Mouse (Mus musculus) liver, embryonic 15.5 days (tissue): Measurements from ENCODE around the gene Colgalt2. TPM values are rescaled to one million over a fixed set of nuclear protein-coding genes. Genes with fewer than 3 reads are reported as not detected.
"Not testable (repeated sequence)": the region's sequence is repeated elsewhere in the genome, so short reads cannot be mapped to it uniquely, and the experiment has no call there.

Experiments
- ATAC-seq: fragments of 200-750 bp; cut with Nextera tagmentation; 2 replicates; pipeline ENCODE4 v1.8.0; 2017; ENCODE audit warnings: moderate number of reproducible peaks, mild to moderate bottlenecking, moderate library complexity; ENCODE audit not compliant: insufficient read depth
- H3K27ac ChIP-seq: fragments of 300-500 bp; sonication (generic); replicated peaks from 2 replicates; pipeline ENCODE4 v1.5.1; 2015; ENCODE audit warnings: mild to moderate bottlenecking, inconsistent platforms
- H3K27me3 ChIP-seq: fragments of 300-500 bp; sonication (generic); 2 replicates; pipeline ENCODE4 v1.6.1; 2015; ENCODE audit warnings: mild to moderate bottlenecking, inconsistent platforms
- H3K36me3 ChIP-seq: fragments of 300-500 bp; sonication (generic); replicated peaks from 2 replicates; pipeline ENCODE4 v1.6.1; 2015; ENCODE audit warnings: moderate library complexity, mild to moderate bottlenecking, inconsistent platforms
- H3K4me1 ChIP-seq: fragments of 300-500 bp; sonication (generic); replicated peaks from 2 replicates; pipeline ENCODE4 v1.6.1; 2015; ENCODE audit warnings: inconsistent platforms
- H3K4me2 ChIP-seq: fragments of 300-500 bp; sonication (generic); 2 replicates; pipeline ENCODE4 v1.6.1; 2015; ENCODE audit warnings: moderate library complexity, mild to moderate bottlenecking, inconsistent platforms
- H3K4me3 ChIP-seq: fragments of 300-500 bp; sonication (generic); replicated peaks from 2 replicates; pipeline ENCODE4 v1.5.1; 2015; ENCODE audit warnings: mild to moderate bottlenecking, inconsistent platforms
- H3K9ac ChIP-seq: fragments of 300-500 bp; sonication (generic); 2 replicates; pipeline ENCODE4 v1.6.1; 2015; ENCODE audit warnings: moderate library complexity, mild to moderate bottlenecking, inconsistent platforms
- H3K9me3 ChIP-seq: fragments of 300-500 bp; sonication (generic); replicated peaks from 2 replicates; pipeline ENCODE4 v1.6.1; 2016; ENCODE audit warnings: inconsistent platforms
- WGBS: fragments of 180-500 bp; shearing (Covaris S2); methylation state at CpG from one replicate; pipeline ENCODE4 v1.1.7; 2015; ENCODE audit warnings: mixed read lengths; ENCODE audit not compliant: insufficient replicate concordance; 5-methylcytosine and 5-hydroxymethylcytosine counted together
- polyA plus RNA-seq: library from polyadenylated mRNA; unstranded; fragments of >200 nt; fragmentation: Nextera tagmentation; extraction: Ambion mirVana; gene quantifications from 2 replicates; pipeline ENCODE4 v1.2.1, GENCODE M21; 2015

The Colgalt2 gene
- polyA plus RNA-seq, 1 experiment from 2014 or later = 0.36 TPM

GRCm38 (mm10) chr1:152422295-152422694 is 22.7 kb downstream of the Colgalt2 start:
- no peaks in the 10 kb centered on the region for H3K27me3 ChIP-seq
- H3K9me3 ChIP-seq = no peaks in the 10 kb centered on the region
- no peak overlapping the region for H3K9ac ChIP-seq
- H3K36me3 ChIP-seq = no peaks in the 10 kb centered on the region
- WGBS = 41% methylated on average over 3 of the region's 3 CpGs
- no peak overlapping the region for H3K27ac ChIP-seq
- ATAC-seq = no peak
- no peak overlapping the region for H3K4me3 ChIP-seq
- H3K4me2 ChIP-seq = no peak overlapping the region
- no peaks in the 10 kb centered on the region for H3K4me1 ChIP-seq

GRCm38 (mm10) chr1:152423052-152423451 is 23.4 kb downstream of the Colgalt2 start:
- H3K27me3 ChIP-seq = no peaks in the 10 kb centered on the region
- H3K4me2 ChIP-seq = no peak overlapping the region
- H3K9ac ChIP-seq = no peak overlapping the region
- no peaks in the 10 kb centered on the region for H3K4me1 ChIP-seq
- no peak overlapping the region for H3K27ac ChIP-seq
- no peaks in the 10 kb centered on the region for H3K36me3 ChIP-seq
- no peaks in the 10 kb centered on the region for H3K9me3 ChIP-seq
- WGBS = 64% methylated on average over 3 of the region's 3 CpGs
- no peak for ATAC-seq
- no peak overlapping the region for H3K4me3 ChIP-seq

- Histone ChIP-seq H3K36me3 (no peaks in the 10 kb centered on the region), H3K4me1 (no peaks in the 10 kb centered on the region), H3K4me2 (no peak overlapping the region), H3K27ac (no peak overlapping the region), H3K9ac (no peak overlapping the region), H3K27me3 (no peaks in the 10 kb centered on the region), H3K9me3 (no peaks in the 10 kb centered on the region), H3K4me3 (no peak overlapping the region)
- WGBS = 41% methylated on average over 12 of the region's 12 CpGs
- ATAC-seq = no peak
These were observed 28.4 kb downstream of the Colgalt2 start for GRCm38 (mm10) chr1:152427912-152428581.

GRCm38 (mm10) chr1:152429805-152430204 is 30.2 kb downstream of the Colgalt2 start:
- Histone ChIP-seq H3K27me3 (no peaks in the 10 kb centered on the region), H3K36me3 (no peaks in the 10 kb centered on the region), H3K9me3 (no peaks in the 10 kb centered on the region), H3K4me2 (no peak overlapping the region), H3K27ac (no peak overlapping the region), H3K9ac (no peak overlapping the region), H3K4me3 (no peak overlapping the region), H3K4me1 (no peaks in the 10 kb centered on the region)
- ATAC-seq = no peak
- WGBS = 50% methylated on average over 7 of the region's 7 CpGs

GRCm38 (mm10) chr1:152434166-152434565 is 34.5 kb downstream of the Colgalt2 start:
- no peak overlapping the region for H3K4me2 ChIP-seq
- 53% methylated on average over 4 of the region's 4 CpGs for WGBS
- H3K4me1 ChIP-seq = no peaks in the 10 kb centered on the region
- H3K9me3 ChIP-seq = no peaks in the 10 kb centered on the region
- 0 out of 2 replicates have a peak, but pooled peaks have one; percentile 12 for ATAC-seq
- H3K9ac ChIP-seq = no peak overlapping the region
- no peaks in the 10 kb centered on the region for H3K27me3 ChIP-seq
- no peak overlapping the region for H3K4me3 ChIP-seq
- H3K36me3 ChIP-seq = no peaks in the 10 kb centered on the region
- H3K27ac ChIP-seq = no peak overlapping the region

GRCm38 (mm10) chr1:152437518-152437917 is 37.9 kb downstream of the Colgalt2 start:
- H3K4me3 ChIP-seq, ATAC-seq, H3K9me3 ChIP-seq, H3K27me3 ChIP-seq, H3K4me1 ChIP-seq, H3K9ac ChIP-seq, H3K27ac ChIP-seq, H3K4me2 ChIP-seq, H3K36me3 ChIP-seq: not testable (repeated sequence)
- 58% methylated on average over 17 of the region's 17 CpGs for WGBS

- 55% methylated on average over 4 of the region's 4 CpGs for WGBS
- no peak overlapping the region for H3K9ac ChIP-seq
- no peak overlapping the region for H3K4me2 ChIP-seq
- no peak overlapping the region for H3K27ac ChIP-seq
- no peaks in the 10 kb centered on the region for H3K4me1 ChIP-seq
- ATAC-seq = no peak
- H3K36me3 ChIP-seq = no peaks in the 10 kb centered on the region
- no peaks in the 10 kb centered on the region for H3K27me3 ChIP-seq
- no peak overlapping the region for H3K4me3 ChIP-seq
- no peaks in the 10 kb centered on the region for H3K9me3 ChIP-seq
These were observed 39.8 kb downstream of the Colgalt2 start for GRCm38 (mm10) chr1:152439408-152439807.

- WGBS = 71% methylated on average over 10 of the region's 10 CpGs
- Histone ChIP-seq H3K4me2 (no peak overlapping the region), H3K9ac (no peak overlapping the region), H3K4me1 (no peaks in the 10 kb centered on the region), H3K27me3 (no peaks in the 10 kb centered on the region), H3K9me3 (no peaks in the 10 kb centered on the region), H3K27ac (no peak overlapping the region), H3K4me3 (no peak overlapping the region), H3K36me3 (no peaks in the 10 kb centered on the region)
- no peak for ATAC-seq
These were observed 40.2 kb downstream of the Colgalt2 start for GRCm38 (mm10) chr1:152439874-152440273.

GRCm38 (mm10) chr1:152444630-152445029 is 45.0 kb downstream of the Colgalt2 start:
- no peak for ATAC-seq
- Histone ChIP-seq H3K4me3 (no peak overlapping the region), H3K36me3 (no peaks in the 10 kb centered on the region), H3K4me2 (no peak overlapping the region), H3K4me1 (no peaks in the 10 kb centered on the region), H3K9me3 (no peaks in the 10 kb centered on the region), H3K27me3 (no peaks in the 10 kb centered on the region), H3K27ac (no peak overlapping the region), H3K9ac (no peak overlapping the region)
- WGBS = 57% methylated on average over 7 of the region's 7 CpGs

GRCm38 (mm10) chr1:152445925-152446324 is 46.3 kb downstream of the Colgalt2 start:
- Histone ChIP-seq H3K27ac (no peak overlapping the region), H3K9ac (no peak overlapping the region), H3K4me1 (no peaks in the 10 kb centered on the region), H3K36me3 (no peaks in the 10 kb centered on the region), H3K4me2 (no peak overlapping the region), H3K27me3 (no peaks in the 10 kb centered on the region), H3K4me3 (no peak overlapping the region), H3K9me3 (no peaks in the 10 kb centered on the region)
- ATAC-seq = no peak
- 74% methylated on average over 6 of the region's 6 CpGs for WGBS

- Histone ChIP-seq H3K36me3 (no peaks in the 10 kb centered on the region), H3K27ac (no peak overlapping the region), H3K9ac (no peak overlapping the region), H3K4me3 (no peak overlapping the region), H3K4me1 (no peaks in the 10 kb centered on the region), H3K27me3 (no peaks in the 10 kb centered on the region), H3K9me3 (no peaks in the 10 kb centered on the region), H3K4me2 (no peak overlapping the region)
- no peak for ATAC-seq
- 59% methylated on average over 5 of the region's 5 CpGs for WGBS
These were observed 54.9 kb downstream of the Colgalt2 start for GRCm38 (mm10) chr1:152454536-152454935.
